Mouse (Mus musculus): ENCODE measurements at regions not wholly inside any gene's neighbourhood (a gene's known extent, or its start where the extent isn't known, plus 50 kb on each side); places are given as distances from the start of the nearest gene placed in this dataset.

- Histone ChIP-seq H3K9ac (ENCODE audit: insufficient read depth, low read depth, low read length, poor library complexity, severe bottlenecking) (no peak overlapping the region), H3K27ac (ENCODE audit: insufficient read depth, low read depth, low read length, poor library complexity, severe bottlenecking) (no peak overlapping the region; the same call in 1 of the 2 replicates), H3K4me1 (ENCODE audit: control insufficient read depth in 2 of 2, insufficient read depth in 2 of 2, low read length in 2 of 2, poor library complexity in 1 of 2) (peaks cover 0 to 4% of the 10 kb centered on the region in 2 experiments; a peak in 1 of 4 replicates), H3K4me3 (ENCODE audit: insufficient read depth in 1 of 2, low read depth in 1 of 2, low read length in 2 of 2, poor library complexity in 1 of 2, severe bottlenecking in 1 of 2) (no peak overlapping the region), H3K36me3 (ENCODE audit: control insufficient read depth, insufficient read depth, low read length, poor library complexity, severe bottlenecking) (no peaks in the 10 kb centered on the region), H3K9me3 (ENCODE audit: control insufficient read depth, insufficient read depth, low read depth, low read length) (no peaks in the 10 kb centered on the region)
- no peak for DNase-seq (ENCODE audit: low read depth, low spot score)
- TF ChIP-seq MAFK (IDR thresholded peaks at IDR 0.05; ENCODE audit: insufficient read depth, low read depth, low read length), result no peak
- TF ChIP-seq CHD2 (IDR thresholded peaks at IDR 0.05; ENCODE audit: low read depth, low read length), result no peak
- TF ChIP-seq ZNF384 (IDR thresholded peaks at IDR 0.05; ENCODE audit: low read depth, low read length), result no peak
- no peak for TF ChIP-seq ZC3H11A (IDR thresholded peaks at IDR 0.05; ENCODE audit: borderline replicate concordance, low read depth, low read length)
- TF ChIP-seq HCFC1 (IDR thresholded peaks at IDR 0.05; ENCODE audit: borderline replicate concordance, insufficient read depth, low read length), result no peak
- in situ Hi-C loops (cut with MboI; ENCODE audit: low sequenced_read_pairs in 2 of 2, unreplicated experiment in 2 of 2), result loop anchor here in 1 of 2 experiments (10.0 kb wide), 1 partner anchor 128 kb away; no protein-coding TSS in a partner anchor
Measured at GRCm38 (mm10) chr15:8582676-8583075, 62.9 kb upstream of the Gm2310 start.

- no peak overlapping the region for H3K27ac ChIP-seq (ENCODE audit: insufficient read depth, low read depth, low read length, poor library complexity, severe bottlenecking)
- no peak overlapping the region for H3K9ac ChIP-seq (ENCODE audit: insufficient read depth, low read depth, low read length, poor library complexity, severe bottlenecking)
- TF ChIP-seq MAFK (IDR thresholded peaks at IDR 0.05; ENCODE audit: insufficient read depth, low read depth, low read length) (no peak), HCFC1 (IDR thresholded peaks at IDR 0.05; ENCODE audit: borderline replicate concordance, insufficient read depth, low read length) (no peak), CHD2 (IDR thresholded peaks at IDR 0.05; ENCODE audit: low read depth, low read length) (no peak), ZNF384 (IDR thresholded peaks at IDR 0.05; ENCODE audit: low read depth, low read length) (no peak), ZC3H11A (IDR thresholded peaks at IDR 0.05; ENCODE audit: borderline replicate concordance, low read depth, low read length) (no peak)
- no peak for DNase-seq (ENCODE audit: low read depth, low spot score)
- no peak overlapping the region for H3K4me3 ChIP-seq (ENCODE audit: insufficient read depth in 1 of 2, low read depth in 1 of 2, low read length in 2 of 2, poor library complexity in 1 of 2, severe bottlenecking in 1 of 2)
- in situ Hi-C loops (cut with MboI; ENCODE audit: low sequenced_read_pairs in 2 of 2, unreplicated experiment in 2 of 2), result loop anchor here in 1 of 2 experiments (10.0 kb wide), 1 partner anchor 127 kb away; no protein-coding TSS in a partner anchor
- no peaks in the 10 kb centered on the region for H3K36me3 ChIP-seq (ENCODE audit: control insufficient read depth, insufficient read depth, low read length, poor library complexity, severe bottlenecking)
- no peaks in the 10 kb centered on the region for H3K4me1 ChIP-seq (ENCODE audit: control insufficient read depth in 2 of 2, insufficient read depth in 2 of 2, low read length in 2 of 2, poor library complexity in 1 of 2)
- no peaks in the 10 kb centered on the region for H3K9me3 ChIP-seq (ENCODE audit: control insufficient read depth, insufficient read depth, low read depth, low read length)
Measured at GRCm38 (mm10) chr15:8581146-8581913, 61.6 kb upstream of the Gm2310 start.

GRCm38 (mm10) chr15:8580077-8580476, 60.3 kb upstream of the Gm2310 start:
- H3K4me1 ChIP-seq (ENCODE audit: control insufficient read depth in 2 of 2, insufficient read depth in 2 of 2, low read length in 2 of 2, poor library complexity in 1 of 2), result no peaks in the 10 kb centered on the region
- no peak overlapping the region for H3K27ac ChIP-seq (ENCODE audit: insufficient read depth, low read depth, low read length, poor library complexity, severe bottlenecking)
- H3K36me3 ChIP-seq (ENCODE audit: control insufficient read depth, insufficient read depth, low read length, poor library complexity, severe bottlenecking), result no peaks in the 10 kb centered on the region
- in situ Hi-C loops (cut with MboI; ENCODE audit: low sequenced_read_pairs in 2 of 2, unreplicated experiment in 2 of 2), result loop anchor here in 1 of 2 experiments (10.0 kb wide), 1 partner anchor 125 kb away; no protein-coding TSS in a partner anchor
- no peak for DNase-seq (ENCODE audit: low read depth, low spot score)
- H3K9ac ChIP-seq (ENCODE audit: insufficient read depth, low read depth, low read length, poor library complexity, severe bottlenecking), result no peak overlapping the region
- H3K9me3 ChIP-seq (ENCODE audit: control insufficient read depth, insufficient read depth, low read depth, low read length), result no peaks in the 10 kb centered on the region
- H3K4me3 ChIP-seq (ENCODE audit: insufficient read depth in 1 of 2, low read depth in 1 of 2, low read length in 2 of 2, poor library complexity in 1 of 2, severe bottlenecking in 1 of 2), result no peak overlapping the region
- no peak for TF ChIP-seq HCFC1 (IDR thresholded peaks at IDR 0.05; ENCODE audit: borderline replicate concordance, insufficient read depth, low read length)
- TF ChIP-seq ZC3H11A (IDR thresholded peaks at IDR 0.05; ENCODE audit: borderline replicate concordance, low read depth, low read length), result no peak
- no peak for TF ChIP-seq MAFK (IDR thresholded peaks at IDR 0.05; ENCODE audit: insufficient read depth, low read depth, low read length)
- TF ChIP-seq CHD2 (IDR thresholded peaks at IDR 0.05; ENCODE audit: low read depth, low read length), result no peak
- TF ChIP-seq ZNF384 (IDR thresholded peaks at IDR 0.05; ENCODE audit: low read depth, low read length), result no peak

GRCm38 (mm10) chr15:8577480-8577881, 57.7 kb upstream of the Gm2310 start:
- in situ Hi-C loops (cut with MboI; ENCODE audit: low sequenced_read_pairs in 2 of 2, unreplicated experiment in 2 of 2), result no loop called here
- H3K4me3 ChIP-seq (ENCODE audit: insufficient read depth in 1 of 2, low read depth in 1 of 2, low read length in 2 of 2, poor library complexity in 1 of 2, severe bottlenecking in 1 of 2), result no peak overlapping the region
- TF ChIP-seq ZC3H11A (IDR thresholded peaks at IDR 0.05; ENCODE audit: borderline replicate concordance, low read depth, low read length) (peak; percentile 32; the same call in 1 of the 2 replicates), ZNF384 (IDR thresholded peaks at IDR 0.05; ENCODE audit: low read depth, low read length) (no peak), CHD2 (IDR thresholded peaks at IDR 0.05; ENCODE audit: low read depth, low read length) (no peak), HCFC1 (IDR thresholded peaks at IDR 0.05; ENCODE audit: borderline replicate concordance, insufficient read depth, low read length) (no peak), MAFK (IDR thresholded peaks at IDR 0.05; ENCODE audit: insufficient read depth, low read depth, low read length) (no peak)
- no peak overlapping the region for H3K9ac ChIP-seq (ENCODE audit: insufficient read depth, low read depth, low read length, poor library complexity, severe bottlenecking)
- no peak overlapping the region for H3K27ac ChIP-seq (ENCODE audit: insufficient read depth, low read depth, low read length, poor library complexity, severe bottlenecking)
- H3K36me3 ChIP-seq (ENCODE audit: control insufficient read depth, insufficient read depth, low read length, poor library complexity, severe bottlenecking), result no peaks in the 10 kb centered on the region
- DNase-seq (ENCODE audit: low read depth, low spot score), result no peak
- no peaks in the 10 kb centered on the region for H3K9me3 ChIP-seq (ENCODE audit: control insufficient read depth, insufficient read depth, low read depth, low read length)
- no peaks in the 10 kb centered on the region for H3K4me1 ChIP-seq (ENCODE audit: control insufficient read depth in 2 of 2, insufficient read depth in 2 of 2, low read length in 2 of 2, poor library complexity in 1 of 2)

Measured in ES-E14 (cell line).